Mouse (Mus musculus): ENCODE measurements around the gene Egfem1.

DNA sequence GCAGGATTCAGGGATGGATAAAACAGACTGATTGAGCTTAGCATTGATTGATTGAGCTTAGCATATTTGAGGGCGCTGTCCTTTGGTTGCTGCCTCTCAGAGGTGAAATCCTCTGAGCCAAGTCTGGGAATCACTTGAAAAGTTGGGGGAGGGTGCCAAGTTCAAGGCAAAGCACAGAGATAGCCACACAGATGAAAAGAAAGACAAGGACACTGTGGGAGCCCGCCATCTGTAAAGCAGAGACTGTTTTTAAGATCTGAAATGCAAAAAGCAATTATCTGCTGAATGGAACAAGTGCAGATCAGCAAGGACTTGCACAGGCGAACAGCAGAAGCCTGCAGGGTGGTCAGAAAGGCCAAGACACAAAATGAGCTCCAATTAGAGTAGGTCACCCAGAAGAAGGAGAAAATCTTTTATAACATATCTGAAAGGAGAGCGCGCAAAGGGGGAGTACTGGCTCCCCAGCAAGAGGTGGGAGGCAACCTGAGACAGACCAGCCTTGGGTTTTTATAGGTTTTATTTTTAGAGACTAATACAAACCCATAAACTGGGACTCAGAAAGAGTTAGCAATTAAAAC lies 367.1 kb downstream of the Egfem1 start:
- TF ChIP-seq POLR2A (IDR thresholded peaks at IDR 0.05; ENCODE audit: low read depth, low read length) (no peak), CTCF (conservative IDR thresholded peaks at IDR 0.05 in 1 of 2, IDR thresholded peaks at IDR 0.05 in 1 of 2; ENCODE audit: low read depth in 2 of 2, low read length in 2 of 2) (no peak), KAT2A (IDR thresholded peaks at IDR 0.05; ENCODE audit: insufficient replicate concordance, low read length) (no peak), MAZ (IDR thresholded peaks at IDR 0.05; ENCODE audit: low read depth, low read length) (no peak), CHD2 (IDR thresholded peaks at IDR 0.05; ENCODE audit: low read length) (no peak), GABPA (IDR thresholded peaks at IDR 0.05; ENCODE audit: insufficient replicate concordance, low read depth, low read length) (no peak), ELF1 (IDR thresholded peaks at IDR 0.05; ENCODE audit: low read depth, low read length) (no peak), RAD21 (IDR thresholded peaks at IDR 0.05; ENCODE audit: low read depth, low read length) (no peak), ETS1 (conservative IDR thresholded peaks at IDR 0.05; ENCODE audit: low read depth, low read length) (no peak), TCF12 (IDR thresholded peaks at IDR 0.05; ENCODE audit: low read depth, low read length) (no peak), ZC3H11A (IDR thresholded peaks at IDR 0.05; ENCODE audit: low read depth, low read length) (no peak)
